Mouse (Mus musculus) thymus, postnatal 4 days (tissue): ENCODE measurements around the gene Zfp84.

Source experiments
- DNase-seq: peaks from one replicate; pipeline ENCODE4 v3.0.0; 2021

Gene Zfp84

DNA sequence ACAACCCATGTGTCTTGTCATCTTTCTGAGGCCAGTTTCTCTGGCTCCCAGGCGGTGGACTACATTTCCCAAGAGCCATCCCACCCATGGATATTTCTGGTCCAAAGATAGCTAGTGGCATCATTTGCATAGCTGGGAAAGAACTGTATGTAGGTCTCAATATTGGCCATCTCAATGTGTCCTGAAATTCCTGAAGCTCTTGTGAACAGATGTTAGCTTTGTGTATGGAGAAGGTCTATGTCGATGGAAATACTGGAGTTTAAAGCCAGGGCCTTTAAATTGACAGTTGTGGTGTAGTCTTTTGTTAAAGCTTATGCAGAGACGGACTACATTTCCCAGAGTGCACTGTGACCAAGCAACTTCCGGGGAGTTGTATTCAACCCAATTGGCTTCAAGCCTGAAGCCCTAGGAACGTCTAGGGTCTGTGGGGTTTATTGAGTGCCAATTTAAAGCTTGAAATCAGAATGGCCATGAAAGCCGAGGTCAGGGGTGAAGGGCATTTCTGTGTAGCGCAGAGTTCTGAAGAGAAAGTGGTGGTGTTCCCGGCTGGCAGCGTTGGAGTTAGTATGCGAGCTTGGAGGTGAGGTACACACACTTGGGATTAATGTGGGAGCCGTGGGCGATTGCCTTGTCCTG is 50.4 kb downstream of the Zfp84 start:
- DNase-seq = peak; percentile 81

DNA sequence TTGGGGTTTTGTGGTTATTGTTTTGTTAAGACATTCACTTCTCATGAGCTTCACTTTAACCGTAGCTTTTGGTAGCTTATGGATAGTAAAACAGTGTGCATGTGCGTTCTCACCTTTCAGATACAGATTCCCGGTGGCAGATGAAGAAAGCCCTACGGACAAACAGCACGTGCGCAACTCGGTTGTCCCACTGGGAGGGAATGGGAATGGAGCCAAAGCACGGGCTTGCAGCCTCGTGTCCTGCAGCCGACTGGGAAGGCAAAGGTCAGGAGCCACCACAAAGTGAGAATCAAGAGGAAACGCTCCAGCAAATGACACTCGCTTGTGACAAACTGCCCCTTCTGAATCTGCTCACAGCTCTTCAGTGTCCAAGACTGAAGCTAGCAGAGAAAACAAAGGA is 59.6 kb downstream of the Zfp84 start:
- DNase-seq = no peak
